Mouse (Mus musculus): ENCODE results near the gene Ccdc6. TPM values are rescaled to one million over a fixed set of nuclear protein-coding genes. Genes with fewer than 3 reads are reported as not detected.

Ccdc6 gene
- polyA plus RNA-seq, 1 experiment, result 15.5 TPM

GRCm38 (mm10) chr10:70077452-70077851, 19.5 kb upstream of the Ccdc6 start:
- no peak overlapping the region for H3K4me2 ChIP-seq (ENCODE audit: low read depth)
- H3K4me3 ChIP-seq, result no peak overlapping the region
- no peak overlapping the region for H3ac ChIP-seq (ENCODE audit: control insufficient read depth, insufficient read length)
- no peaks in the 10 kb centered on the region for H3K79me2 ChIP-seq (ENCODE audit: control insufficient read depth, insufficient read depth)
- H3K36me3 ChIP-seq (ENCODE audit: control insufficient read depth, insufficient read depth), result no peaks in the 10 kb centered on the region
- no peak for TF ChIP-seq MYOD1 (IDR thresholded peaks at IDR 0.05; ENCODE audit: control insufficient read depth in 1 of 3, insufficient read length in 2 of 3, low read depth in 2 of 3)
- TF ChIP-seq TCF3 (IDR thresholded peaks at IDR 0.05; ENCODE audit: insufficient read length, low read depth), result no peak
- TF ChIP-seq POLR2A (IDR thresholded peaks at IDR 0.05; ENCODE audit: insufficient read length, low read depth), result no peak
- TF ChIP-seq REST (IDR thresholded peaks at IDR 0.05; ENCODE audit: insufficient read depth, insufficient read length), result no peak
- TF ChIP-seq TCF12 (IDR thresholded peaks at IDR 0.05; ENCODE audit: insufficient read depth, poor library complexity, severe bottlenecking), result no peak
- no peak for TF ChIP-seq MAX (IDR thresholded peaks at IDR 0.05; ENCODE audit: low read depth)
- no peak for TF ChIP-seq CEBPB (IDR thresholded peaks at IDR 0.05; ENCODE audit: insufficient read depth, poor library complexity, severe bottlenecking)
- TF ChIP-seq USF1 (IDR thresholded peaks at IDR 0.05; ENCODE audit: low read depth), result no peak
- no peak for TF ChIP-seq POLR2AphosphoS2 (IDR thresholded peaks at IDR 0.05; ENCODE audit: insufficient read length, low read depth)
- no peak for TF ChIP-seq E2F4 (IDR thresholded peaks at IDR 0.05; ENCODE audit: insufficient read depth)
- no peak for TF ChIP-seq MYOG (IDR thresholded peaks at IDR 0.05; ENCODE audit: control insufficient read depth in 1 of 3, insufficient read depth in 1 of 3, insufficient read length in 2 of 3, low read depth in 2 of 3)
- TF ChIP-seq SRF (IDR thresholded peaks at IDR 0.05; ENCODE audit: control insufficient read depth, insufficient read length, low read depth), result no peak
- no peaks in the 10 kb centered on the region for H3K27me3 ChIP-seq (ENCODE audit: control insufficient read depth, insufficient read depth, insufficient read length)

GRCm38 (mm10) chr10:70080908-70081307, 16.0 kb upstream of the Ccdc6 start:
- Histone ChIP-seq H3K27me3 (ENCODE audit: control insufficient read depth, insufficient read depth, insufficient read length) (no peaks in the 10 kb centered on the region), H3K4me3 (no peak overlapping the region), H3K36me3 (ENCODE audit: control insufficient read depth, insufficient read depth) (no peaks in the 10 kb centered on the region), H3K4me2 (ENCODE audit: low read depth) (peak overlapping the region; percentile 47), H3K79me2 (ENCODE audit: control insufficient read depth, insufficient read depth) (no peaks in the 10 kb centered on the region), H3ac (ENCODE audit: control insufficient read depth, insufficient read length) (no peak overlapping the region)
- no peak for TF ChIP-seq SRF (IDR thresholded peaks at IDR 0.05; ENCODE audit: control insufficient read depth, insufficient read length, low read depth)
- no peak for TF ChIP-seq MYOG (IDR thresholded peaks at IDR 0.05; ENCODE audit: control insufficient read depth in 1 of 3, insufficient read depth in 1 of 3, insufficient read length in 2 of 3, low read depth in 2 of 3)
- no peak for TF ChIP-seq MAX (IDR thresholded peaks at IDR 0.05; ENCODE audit: low read depth)
- TF ChIP-seq E2F4 (IDR thresholded peaks at IDR 0.05; ENCODE audit: insufficient read depth), result no peak
- no peak for TF ChIP-seq POLR2A (IDR thresholded peaks at IDR 0.05; ENCODE audit: insufficient read length, low read depth)
- TF ChIP-seq USF1 (IDR thresholded peaks at IDR 0.05; ENCODE audit: low read depth), result no peak
- TF ChIP-seq CEBPB (IDR thresholded peaks at IDR 0.05; ENCODE audit: insufficient read depth, poor library complexity, severe bottlenecking), result no peak
- TF ChIP-seq MYOD1 (IDR thresholded peaks at IDR 0.05; ENCODE audit: control insufficient read depth in 1 of 3, insufficient read length in 2 of 3, low read depth in 2 of 3), result no peak
- TF ChIP-seq POLR2AphosphoS2 (IDR thresholded peaks at IDR 0.05; ENCODE audit: insufficient read length, low read depth), result no peak
- no peak for TF ChIP-seq TCF12 (IDR thresholded peaks at IDR 0.05; ENCODE audit: insufficient read depth, poor library complexity, severe bottlenecking)

GRCm38 (mm10) chr10:70081564-70082175, 15.3 kb upstream of the Ccdc6 start:
- Histone ChIP-seq H3K36me3 (ENCODE audit: control insufficient read depth, insufficient read depth) (no peaks in the 10 kb centered on the region), H3K27me3 (ENCODE audit: control insufficient read depth, insufficient read depth, insufficient read length) (no peaks in the 10 kb centered on the region), H3K79me2 (ENCODE audit: control insufficient read depth, insufficient read depth) (no peaks in the 10 kb centered on the region), H3K4me2 (ENCODE audit: low read depth) (peak overlapping the region; percentile 47), H3ac (ENCODE audit: control insufficient read depth, insufficient read length) (no peak overlapping the region), H3K4me3 (no peak overlapping the region)
- TF ChIP-seq MYOD1 (IDR thresholded peaks at IDR 0.05; ENCODE audit: control insufficient read depth in 1 of 3, insufficient read length in 2 of 3, low read depth in 2 of 3), result peak in 2 of 3 experiments; percentile 51 to 82
- no peak for TF ChIP-seq USF1 (IDR thresholded peaks at IDR 0.05; ENCODE audit: low read depth)
- TF ChIP-seq TCF12 (IDR thresholded peaks at IDR 0.05; ENCODE audit: insufficient read depth, poor library complexity, severe bottlenecking), result no peak
- no peak for TF ChIP-seq REST (IDR thresholded peaks at IDR 0.05; ENCODE audit: insufficient read depth, insufficient read length)
- no peak for TF ChIP-seq SRF (IDR thresholded peaks at IDR 0.05; ENCODE audit: control insufficient read depth, insufficient read length, low read depth)
- TF ChIP-seq MYOG (IDR thresholded peaks at IDR 0.05; ENCODE audit: control insufficient read depth in 1 of 3, insufficient read depth in 1 of 3, insufficient read length in 2 of 3, low read depth in 2 of 3), result peak in 1 of 3 experiments; percentile 38
- TF ChIP-seq TCF3 (IDR thresholded peaks at IDR 0.05; ENCODE audit: insufficient read length, low read depth), result no peak
- no peak for TF ChIP-seq POLR2A (IDR thresholded peaks at IDR 0.05; ENCODE audit: insufficient read length, low read depth)

- Histone ChIP-seq H3K79me2 (ENCODE audit: control insufficient read depth, insufficient read depth) (no peaks in the 10 kb centered on the region), H3K36me3 (ENCODE audit: control insufficient read depth, insufficient read depth) (no peaks in the 10 kb centered on the region), H3K4me3 (no peak overlapping the region), H3K4me2 (ENCODE audit: low read depth) (no peak overlapping the region), H3K27me3 (ENCODE audit: control insufficient read depth, insufficient read depth, insufficient read length) (no peaks in the 10 kb centered on the region), H3ac (ENCODE audit: control insufficient read depth, insufficient read length) (no peak overlapping the region)
- TF ChIP-seq MYOG (IDR thresholded peaks at IDR 0.05; ENCODE audit: control insufficient read depth in 1 of 3, insufficient read depth in 1 of 3, insufficient read length in 2 of 3, low read depth in 2 of 3), result no peak
- no peak for TF ChIP-seq CEBPB (IDR thresholded peaks at IDR 0.05; ENCODE audit: insufficient read depth, poor library complexity, severe bottlenecking)
- TF ChIP-seq USF1 (IDR thresholded peaks at IDR 0.05; ENCODE audit: low read depth), result no peak
- no peak for TF ChIP-seq TCF12 (IDR thresholded peaks at IDR 0.05; ENCODE audit: insufficient read depth, poor library complexity, severe bottlenecking)
- TF ChIP-seq MYOD1 (IDR thresholded peaks at IDR 0.05; ENCODE audit: control insufficient read depth in 1 of 3, insufficient read length in 2 of 3, low read depth in 2 of 3), result no peak
- TF ChIP-seq E2F4 (IDR thresholded peaks at IDR 0.05; ENCODE audit: insufficient read depth), result no peak
- no peak for TF ChIP-seq POLR2AphosphoS2 (IDR thresholded peaks at IDR 0.05; ENCODE audit: insufficient read length, low read depth)
- no peak for TF ChIP-seq TCF3 (IDR thresholded peaks at IDR 0.05; ENCODE audit: insufficient read length, low read depth)
- TF ChIP-seq MAX (IDR thresholded peaks at IDR 0.05; ENCODE audit: low read depth), result no peak
- TF ChIP-seq SRF (IDR thresholded peaks at IDR 0.05; ENCODE audit: control insufficient read depth, insufficient read length, low read depth), result no peak
- no peak for TF ChIP-seq REST (IDR thresholded peaks at IDR 0.05; ENCODE audit: insufficient read depth, insufficient read length)
- TF ChIP-seq POLR2A (IDR thresholded peaks at IDR 0.05; ENCODE audit: insufficient read length, low read depth), result no peak
These were observed 13.7 kb upstream of the Ccdc6 start for GRCm38 (mm10) chr10:70083241-70083640.
